Mouse (Mus musculus) heart, embryonic 14.5 days (tissue): ENCODE data around the gene Mettl24. TPM values are rescaled to one million over a fixed set of nuclear protein-coding genes. Genes with fewer than 3 reads are reported as not detected.

Source experiments
- ATAC-seq: fragments of 200-750 bp; cut with Nextera tagmentation; 2 replicates; pipeline ENCODE4 v1.8.0; 2017; ENCODE audit warnings: low read depth, moderate TSS enrichment; ENCODE audit not compliant: insufficient number of reproducible peaks, insufficient read depth, low FRiP score
- H3K27ac ChIP-seq, 2 experiments: fragments of 200-500 bp in 1 of 2; fragments of 300-500 bp in 1 of 2; sonication (generic) in 1 of 2; replicated peaks in 1 of 2; 2 replicates each; pipeline ENCODE4 v1.5.1; 2012 to 2014; ENCODE audit warnings: low read depth in 2 of 2, low read length in 2 of 2, control low read depth in 1 of 2, mild to moderate bottlenecking in 1 of 2, mixed read lengths in 1 of 2; ENCODE audit not compliant: control insufficient read depth in 1 of 2, insufficient read depth in 1 of 2
- H3K27me3 ChIP-seq: fragments of 300-500 bp; sonication (generic); 2 replicates; pipeline ENCODE4 v1.6.1; 2014; ENCODE audit warnings: mild to moderate bottlenecking, low read length, control low read depth; ENCODE audit not compliant: control insufficient read depth, insufficient read depth
- H3K36me3 ChIP-seq: fragments of 300-500 bp; sonication (generic); 2 replicates; pipeline ENCODE4 v1.6.1; 2014; ENCODE audit warnings: mild to moderate bottlenecking, control low read depth, low read length, mixed read lengths; ENCODE audit not compliant: control insufficient read depth, insufficient read depth
- H3K4me1 ChIP-seq, 2 experiments: fragments of 200-500 bp in 1 of 2; fragments of 300-500 bp in 1 of 2; sonication (generic) in 1 of 2; 2 replicates each; pipeline ENCODE4 v1.6.1; 2012 to 2014; ENCODE audit warnings: low read length in 2 of 2, control low read depth in 1 of 2, mixed read lengths in 1 of 2; ENCODE audit not compliant: control insufficient read depth in 2 of 2, insufficient read depth in 2 of 2
- H3K4me2 ChIP-seq: fragments of 300-500 bp; sonication (generic); 2 replicates; pipeline ENCODE4 v1.6.1; 2014; ENCODE audit warnings: mild to moderate bottlenecking, low read length
- H3K4me3 ChIP-seq, 2 experiments: fragments of 200-500 bp in 1 of 2; fragments of 300-500 bp in 1 of 2; sonication (generic) in 1 of 2; 2 replicates each; pipeline ENCODE4 v1.5.1; 2012 to 2014; ENCODE audit warnings: low read length in 2 of 2, mild to moderate bottlenecking in 2 of 2, control low read depth in 1 of 2, low read depth in 1 of 2, moderate library complexity in 1 of 2; ENCODE audit not compliant: control insufficient read depth in 1 of 2, insufficient read depth in 1 of 2
- H3K9ac ChIP-seq: fragments of 300-500 bp; sonication (generic); 2 replicates; pipeline ENCODE4 v1.6.1; 2014; ENCODE audit warnings: mild to moderate bottlenecking, low read length
- H3K9me3 ChIP-seq: fragments of 300-500 bp; sonication (generic); 2 replicates; pipeline ENCODE4 v1.6.1; 2016; ENCODE audit warnings: low read length, control low read depth; ENCODE audit not compliant: control insufficient read depth
- WGBS: fragments of 180-500 bp; shearing (Covaris S2); extraction: QIAGEN DNeasy Blood & Tissue Kit; methylation state at CpG from one replicate; pipeline ENCODE4 v1.1.7; 2014; 5-methylcytosine and 5-hydroxymethylcytosine counted together
- polyA plus RNA-seq: library from polyadenylated mRNA; unstranded; fragments of >200 nt; fragmentation: Nextera tagmentation; extraction: Ambion mirVana; gene quantifications from 2 replicates; pipeline ENCODE4 v1.2.1, GENCODE M21; 2014

Mettl24 gene
- polyA plus RNA-seq, 1 experiment from 2014 or later: 3.6 TPM

DNA sequence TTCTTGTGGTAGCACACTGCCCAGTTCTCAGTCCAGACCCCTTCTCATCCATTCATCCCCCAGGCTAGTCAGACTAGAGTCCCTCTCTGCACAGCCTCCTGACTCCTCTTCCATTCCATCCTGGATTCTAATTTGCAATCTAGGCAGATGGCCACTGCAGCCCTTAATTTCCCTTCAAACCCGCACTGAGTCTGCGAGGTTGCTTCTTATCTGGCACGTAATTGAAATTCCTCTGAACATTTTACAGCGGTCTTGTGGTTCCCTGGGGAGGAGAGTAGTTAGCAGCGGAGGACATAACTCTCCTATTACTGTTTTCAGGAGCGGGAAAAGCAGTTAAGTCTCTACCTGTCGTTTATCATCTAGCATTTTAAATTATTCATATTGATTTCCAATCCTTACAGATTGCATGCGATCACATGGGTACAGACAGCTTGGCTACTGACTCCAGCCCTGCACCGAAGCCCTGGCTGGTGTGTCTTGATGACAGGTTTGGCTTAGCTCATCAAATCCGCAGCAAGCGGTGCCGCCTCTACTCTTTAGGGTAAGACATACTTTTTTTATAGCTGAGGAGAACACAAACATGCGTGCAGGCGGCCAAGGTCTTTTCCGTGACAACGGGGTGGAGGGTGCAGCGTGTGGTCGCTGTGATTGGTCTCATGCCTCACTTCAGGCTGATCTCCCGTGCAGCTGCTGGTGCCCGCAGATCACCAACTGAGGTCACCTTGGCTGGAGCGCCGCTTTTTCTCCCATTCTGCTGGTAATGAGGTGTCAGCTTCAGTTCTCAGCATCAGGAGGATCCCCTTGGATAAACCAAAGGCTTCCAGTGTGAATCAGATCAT lies 54.4 kb downstream of the Mettl24 start:
- Histone ChIP-seq H3K9me3 (no peaks in the 10 kb centered on the region), H3K9ac (peak overlapping the region; percentile 56), H3K4me2 (peak overlapping the region; percentile 67), H3K27me3 (no peaks in the 10 kb centered on the region), H3K4me3 (peak overlapping the region; percentile 32 to 48), H3K36me3 (no peaks in the 10 kb centered on the region), H3K4me1 (peaks cover 14 to 21% of the 10 kb centered on the region in 2 experiments), H3K27ac (peak overlapping the region; percentile 68 to 71)
- 0 out of 2 replicates have a peak, but pooled peaks have one; percentile 17 for ATAC-seq
- 16% methylated on average over 22 of the region's 22 CpGs for WGBS

DNA sequence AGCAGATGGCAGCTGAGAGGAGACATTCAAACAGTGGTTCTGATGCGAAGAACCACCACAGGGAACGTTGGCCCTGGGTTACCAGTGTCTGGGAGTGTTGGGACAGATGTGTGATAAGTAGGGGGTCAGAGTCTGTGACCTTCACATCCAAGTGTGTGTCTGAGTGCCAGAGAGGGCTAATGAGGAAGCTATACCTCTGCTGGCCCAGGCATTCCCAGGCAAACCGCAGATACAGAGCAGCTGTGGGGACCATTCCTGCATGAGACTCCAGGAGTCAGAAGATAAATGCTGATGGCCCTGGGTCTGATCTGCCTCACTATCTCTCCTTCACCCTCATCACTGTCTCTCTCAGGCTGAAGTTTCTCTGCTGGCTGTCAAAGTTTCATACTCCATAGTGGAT lies 57.6 kb downstream of the Mettl24 start:
- H3K27ac ChIP-seq: no peak overlapping the region
- H3K36me3 ChIP-seq: no peaks in the 10 kb centered on the region
- no peaks in the 10 kb centered on the region for H3K27me3 ChIP-seq
- H3K9ac ChIP-seq: no peak overlapping the region
- no peaks in the 10 kb centered on the region for H3K9me3 ChIP-seq
- no peak overlapping the region for H3K4me3 ChIP-seq
- no peak overlapping the region for H3K4me2 ChIP-seq
- peaks cover 14 to 18% of the 10 kb centered on the region in 2 experiments for H3K4me1 ChIP-seq
- no peak for ATAC-seq
- WGBS: 29% methylated on average over 3 of the region's 3 CpGs

DNA sequence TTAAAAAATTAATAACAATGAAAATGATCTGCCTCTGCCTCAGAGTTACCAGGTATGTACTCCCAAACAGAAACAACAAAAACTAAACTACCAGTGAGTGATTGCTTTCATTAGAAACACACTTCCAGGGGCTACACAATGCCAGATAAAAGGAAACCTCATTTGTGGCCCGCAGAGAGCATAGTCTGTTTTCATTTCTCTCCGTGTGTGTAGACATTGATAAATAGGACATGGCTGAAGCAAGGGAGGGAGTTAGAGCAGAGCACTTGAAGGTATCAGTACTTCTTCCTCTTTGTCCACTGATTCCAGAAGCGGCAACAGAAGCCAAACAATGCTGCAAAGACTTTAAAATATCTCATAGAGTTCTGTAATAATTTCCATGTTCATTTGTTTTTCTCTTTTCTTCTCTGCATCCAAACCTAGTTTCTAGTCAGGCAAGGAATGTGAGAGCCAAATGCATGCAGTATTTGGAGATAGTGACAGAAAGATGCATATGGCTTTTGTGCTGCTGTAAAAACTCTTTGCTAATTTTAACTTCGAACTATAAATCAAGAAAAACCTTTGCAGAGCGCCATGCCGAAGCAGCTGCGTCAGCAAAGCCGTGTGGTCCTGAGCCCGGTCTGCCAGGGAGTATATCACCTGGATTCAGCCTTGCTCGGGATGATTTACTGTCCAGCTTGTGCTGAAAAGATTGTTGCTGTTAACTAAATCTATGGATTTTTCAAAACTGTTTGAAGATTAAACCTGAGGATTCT lies 67.4 kb downstream of the Mettl24 start:
- H3K36me3 ChIP-seq: no peaks in the 10 kb centered on the region
- H3K4me3 ChIP-seq: no peak overlapping the region
- H3K9me3 ChIP-seq: no peaks in the 10 kb centered on the region
- no peak overlapping the region for H3K27ac ChIP-seq
- peaks cover 2 to 9% of the 10 kb centered on the region in 2 experiments; a peak in 2 of 4 replicates for H3K4me1 ChIP-seq
- H3K4me2 ChIP-seq: 0 out of 2 replicates have a peak overlapping the region, but pooled peaks have one; percentile 5
- no peak for ATAC-seq
- no peaks in the 10 kb centered on the region for H3K27me3 ChIP-seq
- 52% methylated on average over 10 of the region's 10 CpGs for WGBS
- 0 out of 2 replicates have a peak overlapping the region, but pooled peaks have one; percentile 13 for H3K9ac ChIP-seq

DNA sequence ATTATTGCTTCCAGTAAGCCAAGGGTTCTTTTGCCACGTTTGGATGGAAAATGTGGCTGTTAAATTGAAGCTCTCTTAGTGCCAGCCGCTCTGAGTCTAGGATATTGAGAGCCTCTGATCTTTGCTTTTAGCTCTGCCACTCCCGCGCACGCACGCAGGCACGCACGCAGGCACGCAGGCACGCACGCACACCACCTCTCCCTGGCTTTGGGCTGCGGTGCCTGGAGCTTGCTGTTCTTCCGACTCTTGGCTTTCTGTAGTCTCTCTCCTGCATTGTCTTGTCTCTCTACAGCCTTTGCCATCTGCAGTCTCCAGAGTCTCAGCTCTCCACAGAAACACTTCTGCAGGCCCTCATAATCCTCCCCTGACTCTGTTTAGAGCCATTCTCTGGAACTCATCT lies 68.1 kb downstream of the Mettl24 start:
- Histone ChIP-seq H3K9me3 (no peaks in the 10 kb centered on the region), H3K27ac (no peak overlapping the region), H3K4me3 (no peak overlapping the region), H3K4me1 (peaks cover 2 to 9% of the 10 kb centered on the region in 2 experiments; a peak in 2 of 4 replicates), H3K4me2 (no peak overlapping the region), H3K9ac (no peak overlapping the region), H3K36me3 (no peaks in the 10 kb centered on the region), H3K27me3 (no peaks in the 10 kb centered on the region)
- 80% methylated on average over 13 of the region's 13 CpGs for WGBS
- ATAC-seq: no peak

DNA sequence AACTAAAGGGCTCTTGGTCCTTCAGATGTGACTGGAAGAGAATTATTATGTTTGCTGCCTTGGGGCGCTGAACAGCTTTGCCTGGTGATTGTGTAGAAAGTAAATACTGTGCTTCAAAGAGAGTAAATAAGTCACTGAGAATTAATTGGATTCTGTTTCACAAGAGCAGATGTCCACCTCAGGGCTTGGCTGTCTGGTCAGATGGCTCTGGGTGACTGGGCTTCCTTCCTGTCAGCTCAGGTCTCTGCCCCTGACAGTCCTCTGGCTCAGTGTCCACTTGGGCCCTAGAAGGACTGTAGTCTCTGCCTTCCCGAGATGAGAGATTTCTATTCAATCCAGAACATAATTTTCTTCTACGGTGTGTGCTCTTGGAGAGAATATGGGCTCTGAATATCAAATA lies 70.0 kb downstream of the Mettl24 start:
- Histone ChIP-seq H3K4me1 (peaks cover 2 to 10% of the 10 kb centered on the region in 2 experiments; a peak in 2 of 4 replicates), H3K36me3 (no peaks in the 10 kb centered on the region), H3K9ac (no peak overlapping the region), H3K4me3 (no peak overlapping the region), H3K27ac (no peak overlapping the region), H3K27me3 (no peaks in the 10 kb centered on the region), H3K4me2 (no peak overlapping the region), H3K9me3 (no peaks in the 10 kb centered on the region)
- 76% methylated on average over 3 of the region's 3 CpGs for WGBS
- no peak for ATAC-seq

DNA sequence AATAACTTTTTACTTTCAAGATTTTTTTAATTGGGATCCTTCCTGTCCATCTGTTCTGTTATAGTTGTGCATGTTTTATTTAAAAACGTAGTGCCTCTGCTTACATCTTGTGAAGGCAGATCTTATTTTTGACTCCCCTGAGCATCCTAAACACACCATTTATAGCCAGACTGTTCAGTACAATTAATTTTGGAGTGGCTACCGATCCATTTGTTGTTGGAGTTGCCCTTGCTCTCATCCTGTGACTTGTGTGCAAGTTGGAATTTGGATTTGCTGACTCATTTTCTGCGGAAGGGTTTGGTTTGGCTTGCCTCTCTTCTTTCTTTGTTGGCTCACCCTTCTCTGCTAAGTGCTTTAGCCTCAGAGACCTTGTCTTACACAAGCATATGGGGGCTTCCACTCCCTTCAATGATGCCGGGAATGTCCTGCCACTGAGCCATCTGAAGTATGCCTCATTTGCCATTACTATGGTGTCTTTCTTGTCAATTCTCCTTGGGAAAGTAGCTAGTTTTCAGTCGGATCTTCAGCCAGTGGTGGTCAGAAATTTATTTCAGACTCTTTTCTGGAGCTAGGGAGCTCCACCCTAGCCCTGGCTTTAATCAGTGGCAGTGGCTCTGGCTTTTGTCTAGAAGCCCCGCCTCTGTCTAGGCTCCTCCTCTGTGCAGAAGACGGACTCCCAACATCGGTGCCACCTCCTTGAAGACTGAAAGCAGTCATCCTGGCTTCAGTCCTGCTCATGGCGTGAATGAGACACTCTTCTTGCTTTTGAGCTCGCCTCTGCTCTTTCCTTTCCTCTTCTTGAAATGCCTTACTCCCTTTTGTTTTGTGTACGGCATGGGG lies 75.3 kb downstream of the Mettl24 start:
- 43% methylated on average over 11 of the region's 11 CpGs for WGBS
- Histone ChIP-seq H3K27me3 (no peaks in the 10 kb centered on the region), H3K9ac (no peak overlapping the region), H3K4me2 (peak overlapping the region; percentile 32), H3K4me3 (no peak overlapping the region), H3K4me1 (peaks cover 0 to 5% of the 10 kb centered on the region in 2 experiments; a peak in 2 of 4 replicates), H3K9me3 (no peaks in the 10 kb centered on the region), H3K27ac (peak overlapping the region; percentile 6 to 62; a peak in 3 of 4 replicates), H3K36me3 (no peaks in the 10 kb centered on the region)
- no peak for ATAC-seq
